Mouse (Mus musculus): Measurements from ENCODE around the gene Tob1. TPM values are rescaled to one million over a fixed set of nuclear protein-coding genes. Genes with fewer than 3 reads are reported as not detected.

The Tob1 gene
- polyA plus RNA-seq, 1 experiment = 180 TPM

- WGBS = 31% methylated on average over 3 of the region's 3 CpGs
- Histone ChIP-seq H3K27me3 (ENCODE audit: control insufficient read depth, insufficient read depth, low read length) (no peaks in the 10 kb centered on the region), H3K4me3 (ENCODE audit: low read depth, low read length) (no peak overlapping the region), H3K27ac (ENCODE audit: insufficient read depth, low read depth, low read length) (peak overlapping the region; percentile 94; the same call in 1 of the 2 replicates), H3K36me3 (ENCODE audit: control insufficient read depth, insufficient read depth, low read length) (no peaks in the 10 kb centered on the region), H3K4me1 (ENCODE audit: control insufficient read depth, insufficient read depth, insufficient read length, low read length) (peaks cover 53% of the 10 kb centered on the region)
- TF ChIP-seq POLR2A (IDR thresholded peaks at IDR 0.05; ENCODE audit: low read depth, low read length) = no peak
- TF ChIP-seq CTCF (IDR thresholded peaks at IDR 0.05; ENCODE audit: extremely low read depth, insufficient read length, insufficient replicate concordance, low read depth, low read length) = no peak
These were observed 14.9 kb upstream of the Tob1 start for GRCm38 (mm10) chr11:94196311-94196710.

- Histone ChIP-seq H3K27ac (ENCODE audit: insufficient read depth, low read depth, low read length) (peak overlapping the region; percentile 94), H3K4me1 (ENCODE audit: control insufficient read depth, insufficient read depth, insufficient read length, low read length) (peaks cover 55% of the 10 kb centered on the region), H3K27me3 (ENCODE audit: control insufficient read depth, insufficient read depth, low read length) (no peaks in the 10 kb centered on the region), H3K36me3 (ENCODE audit: control insufficient read depth, insufficient read depth, low read length) (no peaks in the 10 kb centered on the region), H3K4me3 (ENCODE audit: low read depth, low read length) (no peak overlapping the region)
- 56% methylated on average over 7 of the region's 7 CpGs for WGBS
- TF ChIP-seq CTCF (IDR thresholded peaks at IDR 0.05; ENCODE audit: extremely low read depth, insufficient read length, insufficient replicate concordance, low read depth, low read length) (no peak), POLR2A (IDR thresholded peaks at IDR 0.05; ENCODE audit: low read depth, low read length) (no peak)
These were observed 12.7 kb upstream of the Tob1 start for GRCm38 (mm10) chr11:94198405-94199146.

GRCm38 (mm10) chr11:94199771-94200170 is 11.5 kb upstream of the Tob1 start:
- Histone ChIP-seq H3K27me3 (ENCODE audit: control insufficient read depth, insufficient read depth, low read length) (no peaks in the 10 kb centered on the region), H3K36me3 (ENCODE audit: control insufficient read depth, insufficient read depth, low read length) (no peaks in the 10 kb centered on the region), H3K4me3 (ENCODE audit: low read depth, low read length) (no peak overlapping the region), H3K4me1 (ENCODE audit: control insufficient read depth, insufficient read depth, insufficient read length, low read length) (peaks cover 43% of the 10 kb centered on the region), H3K27ac (ENCODE audit: insufficient read depth, low read depth, low read length) (peak overlapping the region; percentile 43; the same call in 1 of the 2 replicates)
- 87% methylated on average over 2 of the region's 2 CpGs for WGBS
- TF ChIP-seq CTCF (IDR thresholded peaks at IDR 0.05; ENCODE audit: extremely low read depth, insufficient read length, insufficient replicate concordance, low read depth, low read length) = no peak
- TF ChIP-seq POLR2A (IDR thresholded peaks at IDR 0.05; ENCODE audit: low read depth, low read length) = no peak

GRCm38 (mm10) chr11:94200422-94200821 is 10.8 kb upstream of the Tob1 start:
- no peak overlapping the region for H3K4me3 ChIP-seq (ENCODE audit: low read depth, low read length)
- 68% methylated on average over 4 of the region's 4 CpGs for WGBS
- TF ChIP-seq CTCF (IDR thresholded peaks at IDR 0.05; ENCODE audit: extremely low read depth, insufficient read length, insufficient replicate concordance, low read depth, low read length) (no peak), POLR2A (IDR thresholded peaks at IDR 0.05; ENCODE audit: low read depth, low read length) (no peak)
- H3K27ac ChIP-seq (ENCODE audit: insufficient read depth, low read depth, low read length) = no peak overlapping the region; the same call in 1 of the 2 replicates
- no peaks in the 10 kb centered on the region for H3K27me3 ChIP-seq (ENCODE audit: control insufficient read depth, insufficient read depth, low read length)
- H3K36me3 ChIP-seq (ENCODE audit: control insufficient read depth, insufficient read depth, low read length) = no peaks in the 10 kb centered on the region
- H3K4me1 ChIP-seq (ENCODE audit: control insufficient read depth, insufficient read depth, insufficient read length, low read length) = peaks cover 38% of the 10 kb centered on the region

DNA sequence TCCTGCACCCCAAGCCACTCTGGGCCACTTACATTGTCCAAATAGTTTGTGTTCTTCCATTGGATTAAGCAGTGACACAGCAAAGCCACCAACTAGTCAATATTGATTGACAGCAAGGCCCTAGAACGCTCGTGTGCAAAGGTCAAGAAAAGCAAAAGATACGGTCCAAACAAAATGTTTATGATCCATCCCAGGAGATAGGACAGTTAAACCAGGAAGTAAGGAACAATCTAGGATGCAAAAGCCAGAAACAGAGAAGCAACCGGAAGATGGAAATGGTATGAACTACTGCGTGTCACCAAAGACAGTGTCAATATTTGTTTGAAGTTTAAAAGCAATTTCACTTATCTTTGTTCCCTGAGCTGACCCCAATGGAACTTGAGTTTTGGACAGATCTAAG is 9.1 kb upstream of the Tob1 start:
- Histone ChIP-seq H3K4me3 (ENCODE audit: low read depth, low read length) (no peak overlapping the region), H3K27ac (ENCODE audit: insufficient read depth, low read depth, low read length) (peak overlapping the region; percentile 86), H3K36me3 (ENCODE audit: control insufficient read depth, insufficient read depth, low read length) (no peaks in the 10 kb centered on the region), H3K4me1 (ENCODE audit: control insufficient read depth, insufficient read depth, insufficient read length, low read length) (peaks cover 27% of the 10 kb centered on the region), H3K27me3 (ENCODE audit: control insufficient read depth, insufficient read depth, low read length) (no peaks in the 10 kb centered on the region)
- TF ChIP-seq POLR2A (IDR thresholded peaks at IDR 0.05; ENCODE audit: low read depth, low read length) = no peak
- no peak for TF ChIP-seq CTCF (IDR thresholded peaks at IDR 0.05; ENCODE audit: extremely low read depth, insufficient read length, insufficient replicate concordance, low read depth, low read length)
- WGBS = 27% methylated on average over 5 of the region's 5 CpGs

- H3K4me1 ChIP-seq (ENCODE audit: control insufficient read depth, insufficient read depth, insufficient read length, low read length) = peaks cover 24% of the 10 kb centered on the region
- no peak overlapping the region for H3K27ac ChIP-seq (ENCODE audit: insufficient read depth, low read depth, low read length)
- no peak for TF ChIP-seq CTCF (IDR thresholded peaks at IDR 0.05; ENCODE audit: extremely low read depth, insufficient read length, insufficient replicate concordance, low read depth, low read length)
- no peak for TF ChIP-seq POLR2A (IDR thresholded peaks at IDR 0.05; ENCODE audit: low read depth, low read length)
- WGBS = 67% methylated on average over 3 of the region's 3 CpGs
- H3K27me3 ChIP-seq (ENCODE audit: control insufficient read depth, insufficient read depth, low read length) = no peaks in the 10 kb centered on the region
- no peak overlapping the region for H3K4me3 ChIP-seq (ENCODE audit: low read depth, low read length)
- H3K36me3 ChIP-seq (ENCODE audit: control insufficient read depth, insufficient read depth, low read length) = no peaks in the 10 kb centered on the region
These were observed 8.2 kb upstream of the Tob1 start for GRCm38 (mm10) chr11:94203066-94203465.

GRCm38 (mm10) chr11:94206398-94207114 is 4.7 kb upstream of the Tob1 start:
- Histone ChIP-seq H3K4me1 (ENCODE audit: control insufficient read depth, insufficient read depth, insufficient read length, low read length) (peaks cover 13% of the 10 kb centered on the region; the same call in 1 of the 2 replicates), H3K4me3 (ENCODE audit: low read depth, low read length) (no peak overlapping the region), H3K36me3 (ENCODE audit: control insufficient read depth, insufficient read depth, low read length) (no peaks in the 10 kb centered on the region), H3K27ac (ENCODE audit: insufficient read depth, low read depth, low read length) (no peak overlapping the region), H3K27me3 (ENCODE audit: control insufficient read depth, insufficient read depth, low read length) (no peaks in the 10 kb centered on the region)
- WGBS = 84% methylated on average over 10 of the region's 10 CpGs
- TF ChIP-seq CTCF (IDR thresholded peaks at IDR 0.05; ENCODE audit: extremely low read depth, insufficient read length, insufficient replicate concordance, low read depth, low read length) (no peak), POLR2A (IDR thresholded peaks at IDR 0.05; ENCODE audit: low read depth, low read length) (no peak)
